ENCODE assay signal across 2 mouse cellular contexts in genomic region chr2:25553171-25553786, GRCm38 (mm10). TPM values are rescaled to one million over a fixed set of nuclear protein-coding genes. Genes with fewer than 3 reads are reported as not detected.
"Had no signal": no experiment of that assay in that cellular context is flagged by ENCODE, and none has a peak within 500 bp of the region (broad histone marks: within the 10 kb centered on the region; RNA-seq: fewer than 3 reads in every experiment).

No protein-coding gene starts in this region.

RNA-seq across cellular contexts. Expression of gene Ajm1, which starts 28.3 kb away (rescaled TPM):
- polyA plus RNA-seq: heart, embryonic 14.5 days; heart, postnatal 0 days had no signal
